Mouse (Mus musculus): Measurements from ENCODE around the gene Pum1. TPM values are rescaled to one million over a fixed set of nuclear protein-coding genes. Genes with fewer than 3 reads are reported as not detected.

Gene Pum1
- total RNA-seq, 2 experiments from 2014 or later, result 106 to 110 TPM

GRCm38 (mm10) chr4:130797201-130798051, 134.3 kb downstream of the Pum1 start:
- no peak overlapping the region for H3K4me3 ChIP-seq
- no peak for TF ChIP-seq CTCF (IDR thresholded peaks at IDR 0.05)
- H3K27ac ChIP-seq, result peak overlapping the region; percentile 44; the same call in 1 of the 2 replicates

GRCm38 (mm10) chr4:130798416-130798815, 135.3 kb downstream of the Pum1 start:
- peak overlapping the region; percentile 19; the same call in 1 of the 2 replicates for H3K27ac ChIP-seq
- no peak for DNase-seq (ENCODE audit: extremely low spot score in 1 of 2, low spot score in 2 of 2)
- intact Hi-C loops (cut with DNase I), result loop anchor here (5.0 kb wide), 1 partner anchor 1044 kb away; the partner anchor contains the start of gene Mecr
- no peak overlapping the region for H3K4me3 ChIP-seq
- no peak for TF ChIP-seq CTCF (IDR thresholded peaks at IDR 0.05)

More at GRCm38 (mm10) chr4:130797201-130798051, 134.3 kb downstream of the Pum1 start:
- intact Hi-C loops (cut with DNase I), result loop anchor here (5.0 kb wide), 1 partner anchor 1045 kb away; the partner anchor contains the start of gene Mecr
- no peak for DNase-seq (ENCODE audit: extremely low spot score in 1 of 2, low spot score in 2 of 2)

GRCm38 (mm10) chr4:130799118-130799517, 136.0 kb downstream of the Pum1 start:
- intact Hi-C loops (cut with DNase I), result loop anchor here (5.0 kb wide), 1 partner anchor 1043 kb away; the partner anchor contains the start of gene Mecr
- no peak for DNase-seq (ENCODE audit: extremely low spot score in 1 of 2, low spot score in 2 of 2)
- TF ChIP-seq CTCF (IDR thresholded peaks at IDR 0.05), result no peak
- H3K4me3 ChIP-seq, result no peak overlapping the region
- H3K27ac ChIP-seq, result no peak overlapping the region; the same call in 1 of the 2 replicates

GRCm38 (mm10) chr4:130799582-130799981, 136.5 kb downstream of the Pum1 start:
- no peak for DNase-seq (ENCODE audit: extremely low spot score in 1 of 2, low spot score in 2 of 2)
- H3K27ac ChIP-seq, result peak overlapping the region; percentile 24
- H3K4me3 ChIP-seq, result no peak overlapping the region
- intact Hi-C loops (cut with DNase I), result loop anchor here (5.0 kb wide), 1 partner anchor 1043 kb away; the partner anchor contains the start of gene Mecr
- TF ChIP-seq CTCF (IDR thresholded peaks at IDR 0.05), result no peak

DNA sequence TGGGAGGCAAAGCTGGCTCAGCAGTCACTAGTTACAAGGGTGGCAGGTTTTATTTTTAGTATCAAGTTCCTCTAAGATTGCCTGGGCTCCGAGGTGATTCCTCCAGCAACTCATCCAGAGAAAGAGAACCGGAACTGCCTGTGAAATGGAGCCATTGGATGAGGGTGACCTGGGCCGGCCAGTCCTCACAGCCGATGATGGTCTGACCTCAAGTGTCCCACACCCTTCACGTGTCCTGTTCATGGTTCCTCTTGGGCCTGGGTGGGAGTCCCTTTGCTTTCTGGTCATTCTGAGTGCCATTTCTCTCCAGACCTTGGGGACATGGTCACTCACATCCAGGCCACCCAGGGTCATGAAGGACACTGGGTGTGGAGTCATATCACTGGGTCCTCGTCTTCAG, 137.0 kb downstream of the Pum1 start:
- no peak for TF ChIP-seq CTCF (IDR thresholded peaks at IDR 0.05)
- H3K4me3 ChIP-seq, result no peak overlapping the region
- no peak for DNase-seq (ENCODE audit: extremely low spot score in 1 of 2, low spot score in 2 of 2)
- H3K27ac ChIP-seq, result no peak overlapping the region
- intact Hi-C loops (cut with DNase I), result no loop called here

GRCm38 (mm10) chr4:130801198-130801597, 138.1 kb downstream of the Pum1 start:
- no peak for TF ChIP-seq CTCF (IDR thresholded peaks at IDR 0.05)
- no peak overlapping the region for H3K27ac ChIP-seq
- intact Hi-C loops (cut with DNase I), result no loop called here
- DNase-seq (ENCODE audit: extremely low spot score in 1 of 2, low spot score in 2 of 2), result no peak
- no peak overlapping the region for H3K4me3 ChIP-seq

- intact Hi-C loops (cut with DNase I), result no loop called here
- Histone ChIP-seq H3K27ac (no peak overlapping the region), H3K4me3 (no peak overlapping the region)
- TF ChIP-seq CTCF (IDR thresholded peaks at IDR 0.05), result no peak
- DNase-seq (ENCODE audit: extremely low spot score in 1 of 2, low spot score in 2 of 2), result no peak
Measured at GRCm38 (mm10) chr4:130801624-130802329, 138.7 kb downstream of the Pum1 start.

GRCm38 (mm10) chr4:130803591-130803990, 140.5 kb downstream of the Pum1 start:
- TF ChIP-seq CTCF (IDR thresholded peaks at IDR 0.05), result no peak
- no peak overlapping the region for H3K27ac ChIP-seq
- no peak for DNase-seq (ENCODE audit: extremely low spot score in 1 of 2, low spot score in 2 of 2)
- no peak overlapping the region for H3K4me3 ChIP-seq
- intact Hi-C loops (cut with DNase I), result no loop called here

DNA sequence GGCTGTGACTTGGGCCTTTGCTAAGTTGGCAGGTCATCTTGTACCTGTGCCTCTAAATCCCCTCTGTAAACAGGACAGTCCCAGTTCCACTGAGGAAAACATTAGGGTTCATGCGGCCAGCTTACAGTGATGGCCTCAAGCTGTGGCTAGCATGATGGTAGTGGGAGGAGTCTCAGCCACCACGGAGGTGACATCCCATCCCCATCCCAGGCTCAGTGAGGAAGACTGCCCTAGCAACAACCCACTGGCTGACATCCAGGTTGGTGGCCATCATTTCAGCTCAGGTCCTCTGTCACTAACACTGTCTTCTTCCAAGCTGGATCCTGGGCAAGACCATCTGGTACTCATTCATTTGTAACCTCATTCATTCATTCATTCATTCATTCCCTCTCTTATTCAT, 141.2 kb downstream of the Pum1 start:
- Histone ChIP-seq H3K4me3 (no peak overlapping the region), H3K27ac (peak overlapping the region; percentile 5)
- intact Hi-C loops (cut with DNase I), result no loop called here
- no peak for DNase-seq (ENCODE audit: extremely low spot score in 1 of 2, low spot score in 2 of 2)
- TF ChIP-seq CTCF (IDR thresholded peaks at IDR 0.05), result no peak

DNA sequence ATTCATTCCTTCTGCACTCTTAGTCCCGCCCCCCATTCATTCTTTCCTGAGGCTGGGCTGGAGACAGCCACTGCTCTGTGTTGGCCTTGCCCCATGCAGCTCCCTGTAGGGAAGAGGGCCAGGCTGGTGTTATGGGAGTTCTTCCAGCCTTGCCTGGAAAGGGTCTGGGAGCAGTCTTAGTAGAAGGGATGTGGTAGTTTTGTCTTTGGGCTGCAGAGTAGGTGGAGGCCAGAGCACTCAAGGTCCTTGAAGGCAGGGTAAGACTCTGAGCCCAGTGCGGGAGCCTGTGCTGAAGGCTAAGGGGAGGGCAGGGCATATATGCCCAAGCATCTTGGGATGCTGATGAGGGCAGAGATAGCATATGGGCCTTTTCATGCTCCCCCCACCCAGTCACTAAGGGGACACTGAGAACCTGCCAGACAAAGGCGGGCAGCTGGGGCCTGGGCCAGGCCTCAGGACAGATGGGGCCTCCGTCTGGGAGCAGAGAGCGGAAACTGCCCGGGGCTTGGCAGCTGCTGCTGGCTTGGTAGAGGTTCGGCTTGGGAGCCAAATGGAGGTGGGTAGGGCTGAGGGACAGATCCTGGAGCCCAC, 141.7 kb downstream of the Pum1 start:
- intact Hi-C loops (cut with DNase I), result no loop called here
- TF ChIP-seq CTCF (IDR thresholded peaks at IDR 0.05), result no peak

GRCm38 (mm10) chr4:130805746-130806145, 142.6 kb downstream of the Pum1 start:
- intact Hi-C loops (cut with DNase I), result no loop called here
- H3K27ac ChIP-seq, result peak overlapping the region; percentile 51
- no peak for TF ChIP-seq CTCF (IDR thresholded peaks at IDR 0.05)
- DNase-seq (ENCODE audit: extremely low spot score in 1 of 2, low spot score in 2 of 2), result no peak
- no peak overlapping the region for H3K4me3 ChIP-seq

More for the DNA sequence above, 141.7 kb downstream of the Pum1 start:
- peak; percentile 54 to 70 for DNase-seq (ENCODE audit: extremely low spot score in 1 of 2, low spot score in 2 of 2)
- Histone ChIP-seq H3K4me3 (no peak overlapping the region), H3K27ac (peak overlapping the region; percentile 51)

Measured in left cerebral cortex, adult 2 months (tissue).